9 mouse cellular contexts compared by ENCODE assay signal in genomic region chr1:171826164-171826563, GRCm38 (mm10). TPM values are rescaled to one million over a fixed set of nuclear protein-coding genes. Genes with fewer than 3 reads are reported as not detected.
DNase-seq lines count a peak whose midpoint lies in the region; ATAC-seq lines count a peak whose summit lies in the region.
"Had no signal": no experiment of that assay in that cellular context is flagged by ENCODE, and none has a peak within 500 bp of the region (broad histone marks: within the 10 kb centered on the region; RNA-seq: fewer than 3 reads in every experiment).

No protein-coding gene starts in this region.

- no peak overlapping the region for H3K4me2 ChIP-seq in kidney, embryonic 15.5 days
- H3K4me2 ChIP-seq: heart, embryonic 15.5 days had no signal

- no peaks in the 10 kb centered on the region for H3K27me3 ChIP-seq in kidney, embryonic 15.5 days
- H3K27me3 ChIP-seq: heart, embryonic 15.5 days had no signal

- ATAC-seq in monocyte, adult 5-6 weeks (replicated peaks; ENCODE audit: insufficient number of reproducible peaks, low FRiP score, low TSS enrichment, poor library complexity, severe bottlenecking) = no peak
- ATAC-seq in kidney, embryonic 15.5 days (replicated peaks; ENCODE audit: low FRiP score) = no peak

- no peak overlapping the region for H3K4me3 ChIP-seq in kidney, embryonic 15.5 days (replicated peaks)
- H3K4me3 ChIP-seq: heart, embryonic 15.5 days had no signal

- no peaks in the 10 kb centered on the region for H3K36me3 ChIP-seq in kidney, embryonic 15.5 days
- H3K36me3 ChIP-seq: heart, embryonic 15.5 days had no signal

- no peak overlapping the region for H3K9ac ChIP-seq in kidney, embryonic 15.5 days
- H3K9ac ChIP-seq: heart, embryonic 15.5 days had no signal

- H3K4me1 ChIP-seq in kidney, embryonic 15.5 days = no peaks in the 10 kb centered on the region
- H3K4me1 ChIP-seq: heart, embryonic 15.5 days had no signal

- intact Hi-C loops in left cerebral cortex, postnatal 14 days (cut with DNase I) = no loop called here

- no peaks in the 10 kb centered on the region for H3K9me3 ChIP-seq in kidney, embryonic 15.5 days (replicated peaks)
- H3K9me3 ChIP-seq: heart, embryonic 15.5 days had no signal

- DNase-seq in cerebellum, postnatal 10 days = peak; percentile 23 to 38
- DNase-seq in cerebellum, adult 18-20 months = no peak
- peak; percentile 51 to 54 for DNase-seq in left cerebral cortex, postnatal 14 days (ENCODE audit: low spot score in 2 of 2)
- DNase-seq in left cerebral cortex, adult 8-10 months (ENCODE audit: low spot score in 2 of 2) = no peak
- peak; percentile 55 for DNase-seq in ZHBTc4 (ENCODE audit: low read depth, low spot score)
- DNase-seq in mesoderm, embryonic 11.5 days (ENCODE audit: low read depth, low spot score) = peak; percentile 18

- H3K27ac ChIP-seq in kidney, embryonic 15.5 days = no peak overlapping the region
- H3K27ac ChIP-seq: heart, embryonic 15.5 days had no signal

RNA-seq across cellular contexts. Expression of gene Cd84, which starts 13.3 kb away (rescaled TPM):
- total RNA-seq in left cerebral cortex, postnatal 14 days (2021) = 1 to 10 TPM; 1.8 to 2.0 TPM
- 10 to 100 TPM in 1 of 4 experiments, 1 to 10 TPM in 3; 2.5 to 12.7 (median 5.4) TPM for total RNA-seq in left cerebral cortex, adult 8-10 months (2022)
- total RNA-seq in monocyte, adult 5-6 weeks (2017) = 152 to 228 TPM (median 167 TPM) in 3 replicates
- polyA plus RNA-seq in kidney, embryonic 15.5 days (2015; fragmentation: Nextera tagmentation; extraction: Ambion mirVana) = 0.79 and 1.1 TPM in 2 replicates

RNA-seq across cellular contexts. Expression of gene Slamf1, which starts 59.2 kb away (rescaled TPM):
- total RNA-seq in left cerebral cortex, postnatal 14 days (2021) = under 1 TPM; 0.63 to 0.68 TPM
- total RNA-seq in left cerebral cortex, adult 8-10 months (2022) = under 1 TPM; 0.18 to 0.63 (median 0.35) TPM
- 1.7 to 10.9 TPM (median 4.9 TPM) in 3 replicates for total RNA-seq in monocyte, adult 5-6 weeks (2017)
- polyA plus RNA-seq in kidney, embryonic 15.5 days (2015; fragmentation: Nextera tagmentation; extraction: Ambion mirVana) = 0.10 and 0.18 TPM in 2 replicates

Comparison
In these comparisons a context has a peak if more than half of its experiments do, and no peak if none do; other contexts are left out.
1. DNase-seq: peak in cerebellum, postnatal 10 days (2 of 2), left cerebral cortex, postnatal 14 days (2 of 2), ZHBTc4 (single experiment) and mesoderm, embryonic 11.5 days (single experiment); none in cerebellum, adult 18-20 months (0 of 2) and left cerebral cortex, adult 8-10 months (0 of 2).
2. RNA of gene Cd84, which starts 13.3 kb away (total RNA-seq): 152 to 228 TPM in monocyte, adult 5-6 weeks; 2.5 to 12.7 TPM in left cerebral cortex, adult 8-10 months and 1.8 to 2.0 TPM in left cerebral cortex, postnatal 14 days; every median in the first group is over 10 times any median in the second.